Mouse (Mus musculus): ENCODE results near the gene Elp5.
A peak's percentile ranks its signal among the peaks of the same experiment; 100 is the strongest.
"Not testable (repeated sequence)": the region's sequence is repeated elsewhere in the genome, so short reads cannot be mapped to it uniquely, and the experiment has no call there.

The Elp5 gene

GRCm38 (mm10) chr11:69982225-69982624 lies at the start of gene Elp5:
Gene Elp5, minus strand, starts transcription at chr11:69982517.
- no peak for DNase-seq (ENCODE audit: low spot score)

GRCm38 (mm10) chr11:70031321-70031670 lies 49.0 kb upstream of the Elp5 start:
- DNase-seq (ENCODE audit: low spot score), result no peak

GRCm38 (mm10) chr11:70030651-70031320 lies 48.5 kb upstream of the Elp5 start:
- DNase-seq (ENCODE audit: low spot score), result no peak

- no peak for DNase-seq (ENCODE audit: low spot score)
Measured at GRCm38 (mm10) chr11:70029829-70030550, 47.7 kb upstream of the Elp5 start.

GRCm38 (mm10) chr11:70029130-70029801 lies 46.9 kb upstream of the Elp5 start:
- DNase-seq (ENCODE audit: low spot score), result peak; percentile 44

- no peak for DNase-seq (ENCODE audit: low spot score)
Measured at GRCm38 (mm10) chr11:70028401-70029129, 46.2 kb upstream of the Elp5 start.

- DNase-seq (ENCODE audit: low spot score), result no peak
Measured at GRCm38 (mm10) chr11:70027397-70027796, 45.1 kb upstream of the Elp5 start.

- no peak for DNase-seq (ENCODE audit: low spot score)
Measured at GRCm38 (mm10) chr11:70026689-70027088, 44.4 kb upstream of the Elp5 start.

- DNase-seq (ENCODE audit: low spot score), result no peak
Measured at GRCm38 (mm10) chr11:70024151-70024514, 41.8 kb upstream of the Elp5 start.

GRCm38 (mm10) chr11:70023481-70024150 lies 41.3 kb upstream of the Elp5 start:
- DNase-seq (ENCODE audit: low spot score), result no peak

GRCm38 (mm10) chr11:70021264-70022132 lies 39.2 kb upstream of the Elp5 start:
- DNase-seq (ENCODE audit: low spot score), result peak; percentile 85

- peak; percentile 32 for DNase-seq (ENCODE audit: low spot score)
Measured at GRCm38 (mm10) chr11:70020731-70021263, 38.5 kb upstream of the Elp5 start.

- no peak for DNase-seq (ENCODE audit: low spot score)
Measured at GRCm38 (mm10) chr11:70020022-70020631, 37.8 kb upstream of the Elp5 start.

- no peak for DNase-seq (ENCODE audit: low spot score)
Measured at GRCm38 (mm10) chr11:70019495-70020021, 37.2 kb upstream of the Elp5 start.

- no peak for DNase-seq (ENCODE audit: low spot score)
Measured at GRCm38 (mm10) chr11:70018131-70018990, 36.0 kb upstream of the Elp5 start.

GRCm38 (mm10) chr11:70017199-70017767 lies 35.0 kb upstream of the Elp5 start:
- no peak for DNase-seq (ENCODE audit: low spot score)

GRCm38 (mm10) chr11:70016669-70017068 lies 34.4 kb upstream of the Elp5 start, which contains the start of gene Dlg4:
Gene Dlg4, plus strand, starts transcription at chr11:70016942.
- DNase-seq (ENCODE audit: low spot score), result no peak

- not testable (repeated sequence) for DNase-seq (ENCODE audit: low spot score)
Measured at GRCm38 (mm10) chr11:70016177-70016576, 33.9 kb upstream of the Elp5 start.

- no peak for DNase-seq (ENCODE audit: low spot score)
Measured at GRCm38 (mm10) chr11:70015677-70016076, 33.4 kb upstream of the Elp5 start.
